Mouse (Mus musculus): Measurements from ENCODE around the gene Zfp319.
A peak's percentile ranks its signal among the peaks of the same experiment; 100 is the strongest.

Zfp319 gene

GRCm38 (mm10) chr8:95305526-95305925 is 26.2 kb downstream of the Zfp319 start:
- no peak for DNase-seq

GRCm38 (mm10) chr8:95302410-95302809 is 29.3 kb downstream of the Zfp319 start:
- DNase-seq = peak; percentile 26 to 79

- DNase-seq = peak; percentile 55 to 64
These were observed 37.9 kb downstream of the Zfp319 start for GRCm38 (mm10) chr8:95293891-95294290.

GRCm38 (mm10) chr8:95293172-95293571 is 38.6 kb downstream of the Zfp319 start:
- peak; percentile 92 to 95 for DNase-seq

- DNase-seq = no peak
These were observed 42.6 kb downstream of the Zfp319 start for GRCm38 (mm10) chr8:95289066-95289650.

- DNase-seq = no peak
These were observed 50.3 kb downstream of the Zfp319 start for GRCm38 (mm10) chr8:95281493-95281892.

Data from kidney, postnatal 36 days (tissue).